Mouse (Mus musculus) ovary, adult 10 weeks (tissue): ENCODE measurements around the gene Gm498. TPM values are rescaled to one million over a fixed set of nuclear protein-coding genes. Genes with fewer than 3 reads are reported as not detected.

ENCODE experiments used
- polyA plus RNA-seq: library from polyadenylated mRNA; stranded (reverse); fragments of 350-450 nt; fragmentation: Illumina TruSeq; extraction: RNeasy Lipid Tissue Mini Kit (QIAGEN cat#74804); gene quantifications from one replicate; pipeline ENCODE4 v1.2.3, GENCODE M21; 2014

Gene Gm498
- not detected for polyA plus RNA-seq

DNA sequence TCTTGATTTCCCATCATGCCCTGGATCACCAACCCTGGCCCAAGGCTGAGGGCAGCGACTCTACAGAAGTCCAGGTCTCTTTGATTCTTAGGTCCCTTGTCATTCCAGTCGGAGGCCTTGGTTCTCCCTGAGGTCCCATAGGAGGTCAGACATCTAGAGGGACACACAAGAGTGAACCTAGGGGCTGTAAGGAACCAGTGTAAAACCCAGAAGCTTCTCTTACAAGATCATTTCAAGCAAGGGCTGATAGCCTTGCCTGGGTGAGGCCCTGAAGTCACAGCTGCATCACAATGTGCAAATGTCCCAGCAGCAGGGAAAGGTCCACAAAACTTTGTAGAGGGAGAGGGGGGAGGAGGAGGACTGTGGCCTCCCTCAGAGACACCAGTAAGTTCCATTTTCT, at the start of gene Gm498:
TSS of gene Gm498 (plus strand) at position 301 of the 400 bp plus-strand sequence.

DNA sequence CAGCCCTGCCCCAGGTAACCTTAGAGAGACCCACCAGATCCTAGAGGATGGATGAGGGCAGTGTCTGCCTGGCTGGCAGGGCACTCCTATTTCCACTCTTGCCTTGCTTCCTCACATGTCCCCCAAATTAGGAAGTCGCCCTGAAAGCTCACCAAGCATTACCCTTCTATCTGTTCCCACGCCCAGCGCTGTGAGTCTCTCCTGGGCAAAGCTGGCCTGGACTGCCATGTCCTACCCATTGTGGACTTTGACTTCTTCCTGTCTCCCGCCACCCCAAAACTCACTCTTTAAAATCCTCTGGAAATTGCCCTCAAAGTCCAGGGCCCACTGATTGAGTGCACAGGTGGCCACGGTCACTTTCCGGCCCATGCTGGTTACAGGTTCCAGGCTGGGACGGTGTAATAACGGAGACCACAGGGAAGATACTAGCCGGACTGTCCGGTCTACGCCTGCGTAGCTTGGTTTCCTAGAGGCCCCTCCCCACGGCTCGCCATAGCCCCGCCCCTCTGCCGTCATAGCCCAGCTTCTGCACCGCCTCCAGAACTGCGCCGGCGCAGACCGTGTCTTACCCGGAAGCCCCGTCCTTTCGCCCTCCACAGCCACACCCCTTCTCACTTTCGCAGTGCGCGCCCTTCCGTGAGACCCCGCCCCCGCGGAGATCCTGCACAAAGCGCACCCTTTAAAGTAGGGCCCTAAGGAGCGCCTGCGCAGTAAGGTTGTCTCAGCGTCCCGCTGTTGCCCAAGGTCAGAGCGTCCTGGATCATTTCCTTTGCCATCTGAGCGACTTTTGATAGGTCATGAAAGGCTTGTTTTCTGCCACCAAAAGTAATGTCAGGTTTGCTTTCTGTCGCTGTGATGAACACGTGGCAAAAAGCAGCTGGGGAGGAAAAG, 44.0 kb upstream of the Gm498 start, which contains the start of the genes Nadsyn1 and Dhcr7:
TSS of gene Nadsyn1 (minus strand) at position 475 of the 891 bp plus-strand sequence.
TSS of gene Dhcr7 (plus strand) at position 771 of the 891 bp plus-strand sequence.

Other genes with a start within 250 kb of the Gm498 start
- gene Tnfrsf26, start 238.1 kb upstream of the Gm498 start, polyA plus RNA-seq: 0.88 TPM
- 8.1 TPM for gene Tnfrsf22, start 217.2 kb upstream of the Gm498 start, polyA plus RNA-seq
- 2.8 TPM for gene Tnfrsf23, start 181.0 kb upstream of the Gm498 start, polyA plus RNA-seq
- 4.2 TPM for gene Osbpl5, start 109.9 kb upstream of the Gm498 start, polyA plus RNA-seq
- gene Mrgprg, start 99.8 kb upstream of the Gm498 start, polyA plus RNA-seq: not detected
- gene Mrgpre, start 82.3 kb upstream of the Gm498 start, polyA plus RNA-seq: 0.26 TPM
- gene Nadsyn1, start 44.0 kb upstream of the Gm498 start, polyA plus RNA-seq: 3.2 TPM
- 7.1 TPM for gene Dhcr7, start 43.7 kb upstream of the Gm498 start, polyA plus RNA-seq
- 1.6 TPM for gene Shank2, start 135.1 kb downstream of the Gm498 start, polyA plus RNA-seq